Mouse (Mus musculus) midbrain, embryonic 11.5 days (tissue): ENCODE measurements at regions not wholly inside any gene's neighbourhood (a gene's known extent, or its start where the extent isn't known, plus 50 kb on each side); places are given as distances from the start of the nearest gene placed in this dataset.

Source experiments
- ATAC-seq: fragments of 200-750 bp; cut with Nextera tagmentation; 2 replicates; pipeline ENCODE4 v1.8.0; 2017; ENCODE audit warnings: moderate TSS enrichment, moderate library complexity; ENCODE audit not compliant: low FRiP score
- DNase-seq: peaks from one replicate; pipeline ENCODE4 v3.0.0; 2015; ENCODE audit warnings: low spot score; ENCODE audit errors: missing footprints
- H3K27ac ChIP-seq: fragments of 300-500 bp; sonication (generic); 2 replicates; pipeline ENCODE4 v1.5.1; 2014; ENCODE audit warnings: low read depth, low read length
- H3K27me3 ChIP-seq: fragments of 300-500 bp; sonication (generic); 2 replicates; pipeline ENCODE4 v1.6.1; 2014; ENCODE audit warnings: mild to moderate bottlenecking, low read length, moderate library complexity, mixed read lengths; ENCODE audit not compliant: control insufficient read depth, insufficient read depth
- H3K36me3 ChIP-seq: fragments of 300-500 bp; sonication (generic); 2 replicates; pipeline ENCODE4 v1.6.1; 2014; ENCODE audit warnings: mild to moderate bottlenecking, low read length, moderate library complexity, mixed read lengths; ENCODE audit not compliant: control insufficient read depth, insufficient read depth
- H3K4me1 ChIP-seq: fragments of 300-500 bp; sonication (generic); 2 replicates; pipeline ENCODE4 v1.6.1; 2014; ENCODE audit warnings: low read length; ENCODE audit not compliant: control insufficient read depth, insufficient read depth
- H3K4me2 ChIP-seq: fragments of 300-500 bp; sonication (generic); 2 replicates; pipeline ENCODE4 v1.6.1; 2014; ENCODE audit warnings: mild to moderate bottlenecking, moderate library complexity
- H3K4me3 ChIP-seq: fragments of 300-500 bp; sonication (generic); 2 replicates; pipeline ENCODE4 v1.5.1; 2014; ENCODE audit warnings: low read depth, low read length
- H3K9ac ChIP-seq: fragments of 300-500 bp; sonication (generic); 2 replicates; pipeline ENCODE4 v1.6.1; 2014; ENCODE audit warnings: low read length
- H3K9me3 ChIP-seq: fragments of 300-500 bp; sonication (generic); 2 replicates; pipeline ENCODE4 v1.6.1; 2016; ENCODE audit warnings: low read length; ENCODE audit not compliant: control insufficient read depth
- WGBS: fragments of 180-500 bp; shearing (Covaris S2); extraction: QIAGEN DNeasy Blood & Tissue Kit; methylation state at CpG from one replicate; pipeline ENCODE4 v1.1.7; 2014; 5-methylcytosine and 5-hydroxymethylcytosine counted together

GRCm38 (mm10) chr2:47894806-47895205 is 919.1 kb upstream of the Acvr2a start:
- Histone ChIP-seq H3K36me3 (no peaks in the 10 kb centered on the region), H3K4me3 (no peak overlapping the region), H3K9me3 (no peaks in the 10 kb centered on the region), H3K27ac (no peak overlapping the region), H3K27me3 (no peaks in the 10 kb centered on the region), H3K4me1 (no peaks in the 10 kb centered on the region), H3K4me2 (no peak overlapping the region), H3K9ac (no peak overlapping the region)
- ATAC-seq (no peak), DNase-seq (no peak)

DNA sequence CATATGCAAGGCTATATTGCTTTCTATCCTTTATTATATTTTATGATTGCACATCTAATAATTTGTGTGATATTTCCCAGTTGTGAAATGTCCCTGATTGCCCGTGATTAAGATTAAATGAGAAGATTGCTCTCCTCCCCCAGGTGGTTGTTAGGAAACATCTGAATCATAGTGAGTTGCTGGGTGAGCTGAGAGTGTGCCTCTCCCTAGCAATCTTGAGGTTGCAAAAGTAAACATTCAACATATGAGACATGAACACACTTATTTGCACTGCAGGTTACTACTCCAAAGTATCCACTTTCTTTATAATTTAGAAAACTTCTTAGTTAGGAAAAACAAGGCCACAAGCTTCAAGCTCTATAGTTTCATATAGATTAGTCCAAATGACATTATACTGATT is 899.6 kb upstream of the Acvr2a start:
- 89% methylated on average over 1 of the region's 1 CpGs for WGBS
- H3K9me3 ChIP-seq, result no peaks in the 10 kb centered on the region
- H3K36me3 ChIP-seq, result no peaks in the 10 kb centered on the region
- H3K4me3 ChIP-seq, result no peak overlapping the region
- H3K27ac ChIP-seq, result no peak overlapping the region
- DNase-seq (no peak), ATAC-seq (no peak)
- no peak overlapping the region for H3K4me2 ChIP-seq
- H3K27me3 ChIP-seq, result no peaks in the 10 kb centered on the region
- no peak overlapping the region for H3K9ac ChIP-seq
- no peaks in the 10 kb centered on the region for H3K4me1 ChIP-seq

DNA sequence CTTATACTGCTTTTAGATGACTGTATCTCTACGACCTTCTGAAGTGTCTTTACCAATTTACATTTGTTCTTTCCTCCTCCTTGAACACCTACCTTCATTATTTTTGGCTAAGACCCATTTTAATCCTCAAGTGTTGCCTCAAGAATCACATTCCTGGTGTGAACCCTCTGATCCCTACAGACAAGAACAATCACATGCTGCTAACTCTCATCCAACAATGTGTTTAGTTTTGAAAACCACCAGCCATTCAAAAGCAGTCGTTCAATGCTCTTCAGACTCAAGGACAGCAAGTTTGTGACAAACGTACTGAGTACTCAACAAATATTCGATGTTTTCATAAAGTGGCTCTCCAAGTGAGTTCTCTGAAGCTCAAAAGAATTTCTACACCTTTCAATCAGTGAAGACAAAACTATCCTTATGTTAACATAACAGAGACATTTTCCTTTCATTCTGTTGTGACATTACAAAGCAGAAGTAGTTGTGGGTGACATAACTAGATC is 898.9 kb upstream of the Acvr2a start:
- ATAC-seq, result no peak
- no peak overlapping the region for H3K9ac ChIP-seq
- H3K27me3 ChIP-seq, result no peaks in the 10 kb centered on the region
- no peak overlapping the region for H3K4me3 ChIP-seq
- H3K4me1 ChIP-seq, result no peaks in the 10 kb centered on the region
- H3K9me3 ChIP-seq, result no peaks in the 10 kb centered on the region
- H3K27ac ChIP-seq, result no peak overlapping the region
- DNase-seq, result no peak
- no peak overlapping the region for H3K4me2 ChIP-seq
- H3K36me3 ChIP-seq, result no peaks in the 10 kb centered on the region
- WGBS, result 76% methylated on average over 4 of the region's 4 CpGs

DNA sequence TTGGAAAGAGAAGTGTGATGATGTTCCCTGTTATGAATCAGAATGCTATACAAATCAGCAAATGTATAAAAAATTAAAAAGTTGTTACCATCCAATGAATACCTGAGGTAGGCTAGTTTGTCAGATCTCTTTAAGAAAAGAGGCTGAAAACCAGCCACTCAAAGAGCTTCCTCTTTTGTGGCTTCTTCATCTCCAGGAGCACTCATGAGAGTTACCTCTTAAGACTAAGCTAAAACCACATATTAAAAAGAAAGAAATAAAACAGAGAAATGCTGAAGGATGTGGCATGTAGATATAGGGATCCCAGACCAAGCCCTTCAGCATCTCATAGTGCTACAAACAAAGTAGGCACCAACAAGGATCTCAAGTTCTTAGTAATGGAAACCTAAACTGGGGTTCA is 890.9 kb upstream of the Acvr2a start:
- no peak for ATAC-seq
- Histone ChIP-seq H3K9me3 (no peaks in the 10 kb centered on the region), H3K9ac (no peak overlapping the region), H3K4me3 (no peak overlapping the region), H3K27me3 (no peaks in the 10 kb centered on the region), H3K4me1 (no peaks in the 10 kb centered on the region), H3K4me2 (no peak overlapping the region), H3K36me3 (no peaks in the 10 kb centered on the region), H3K27ac (no peak overlapping the region)
- DNase-seq, result no peak

- no peak for ATAC-seq
- no peak for DNase-seq
- Histone ChIP-seq H3K27me3 (no peaks in the 10 kb centered on the region), H3K9me3 (no peaks in the 10 kb centered on the region), H3K4me3 (no peak overlapping the region), H3K27ac (no peak overlapping the region), H3K4me1 (no peaks in the 10 kb centered on the region), H3K4me2 (no peak overlapping the region), H3K9ac (no peak overlapping the region), H3K36me3 (no peaks in the 10 kb centered on the region)
Observed at GRCm38 (mm10) chr2:47926620-47927019, 887.3 kb upstream of the Acvr2a start.

GRCm38 (mm10) chr2:47945061-47945460 is 868.8 kb upstream of the Acvr2a start:
- Histone ChIP-seq H3K27ac (no peak overlapping the region), H3K4me3 (no peak overlapping the region), H3K9ac (no peak overlapping the region), H3K9me3 (no peaks in the 10 kb centered on the region), H3K27me3 (no peaks in the 10 kb centered on the region), H3K4me2 (no peak overlapping the region), H3K4me1 (no peaks in the 10 kb centered on the region), H3K36me3 (no peaks in the 10 kb centered on the region)
- no peak for DNase-seq
- no peak for ATAC-seq

DNA sequence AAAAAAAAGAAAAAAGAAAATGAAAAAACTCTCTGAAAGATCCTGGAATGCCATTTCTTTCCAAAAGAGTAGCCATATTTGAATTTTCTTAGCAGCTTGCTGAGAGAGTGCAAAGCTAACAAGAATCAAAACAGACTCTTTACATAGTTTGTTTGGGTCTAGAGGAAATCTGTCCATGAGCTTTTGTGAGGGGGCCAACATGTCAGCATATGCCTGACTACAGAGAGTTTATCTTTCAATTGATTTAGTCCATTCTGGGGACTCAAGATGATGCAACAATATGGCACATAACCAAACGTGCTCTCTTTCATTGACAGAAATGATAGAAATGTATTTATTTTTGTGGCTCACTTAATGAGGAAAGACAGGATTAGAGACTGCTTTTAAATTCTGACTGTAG is 822.8 kb upstream of the Acvr2a start:
- Histone ChIP-seq H3K36me3 (no peaks in the 10 kb centered on the region), H3K9ac (no peak overlapping the region), H3K27me3 (no peaks in the 10 kb centered on the region), H3K27ac (no peak overlapping the region), H3K4me2 (no peak overlapping the region), H3K9me3 (no peaks in the 10 kb centered on the region), H3K4me1 (no peaks in the 10 kb centered on the region), H3K4me3 (no peak overlapping the region)
- WGBS, result 73% methylated on average over 1 of the region's 1 CpGs
- ATAC-seq, result no peak
- no peak for DNase-seq

- Histone ChIP-seq H3K4me3 (no peak overlapping the region), H3K27ac (no peak overlapping the region), H3K4me1 (no peaks in the 10 kb centered on the region), H3K36me3 (no peaks in the 10 kb centered on the region), H3K27me3 (no peaks in the 10 kb centered on the region), H3K9me3 (no peaks in the 10 kb centered on the region), H3K9ac (no peak overlapping the region), H3K4me2 (no peak overlapping the region)
- ATAC-seq (no peak), DNase-seq (no peak)
- 84% methylated on average over 5 of the region's 5 CpGs for WGBS
Observed at GRCm38 (mm10) chr2:47994185-47994584, 819.7 kb upstream of the Acvr2a start.

DNA sequence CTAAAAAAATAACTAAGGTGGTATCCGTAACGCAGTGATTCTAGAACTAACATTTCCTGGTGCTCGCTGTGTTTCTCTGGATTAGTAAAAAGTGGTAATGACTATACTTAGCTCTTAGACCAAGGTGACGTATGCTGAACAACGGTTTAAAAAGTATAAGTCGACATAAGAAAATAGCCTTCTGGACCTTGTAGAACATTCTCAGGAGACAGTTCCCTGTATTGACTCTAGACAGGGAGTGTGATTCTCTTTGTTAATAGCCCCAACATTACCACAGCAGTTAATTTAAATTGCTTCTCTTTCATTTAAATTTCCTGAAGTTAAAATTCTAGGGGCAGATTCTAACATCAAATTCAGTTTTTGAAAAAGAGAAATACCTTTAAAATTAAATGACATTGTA is 812.7 kb upstream of the Acvr2a start:
- ATAC-seq, result no peak
- no peak overlapping the region for H3K27ac ChIP-seq
- H3K9me3 ChIP-seq, result no peaks in the 10 kb centered on the region
- H3K4me3 ChIP-seq, result no peak overlapping the region
- H3K4me2 ChIP-seq, result no peak overlapping the region
- DNase-seq, result no peak
- H3K36me3 ChIP-seq, result no peaks in the 10 kb centered on the region
- no peak overlapping the region for H3K9ac ChIP-seq
- no peaks in the 10 kb centered on the region for H3K27me3 ChIP-seq
- H3K4me1 ChIP-seq, result no peaks in the 10 kb centered on the region
- WGBS, result 85% methylated on average over 6 of the region's 6 CpGs
